Mouse (Mus musculus) heart, postnatal 25 days (tissue): ENCODE measurements around the gene Snx29. TPM values are rescaled to one million over a fixed set of nuclear protein-coding genes. Genes with fewer than 3 reads are reported as not detected.
"Not testable (repeated sequence)": the region's sequence is repeated elsewhere in the genome, so short reads cannot be mapped to it uniquely, and the experiment has no call there.

Source experiments
- DNase-seq: peaks from one replicate; pipeline ENCODE4 v3.0.0; 2022; ENCODE audit warnings: low spot score
- intact Hi-C: fragments of 180-260 bp; cut with DNase I; formaldehyde crosslinking; loops from one replicate; pipeline ENCODE4 v1.15.1; 2025
- total RNA-seq, 2 experiments: library from RNA; stranded (reverse); gene quantifications; 2 replicates each; pipeline ENCODE4 v1.2.3; 2021

The Snx29 gene
- 10 to 100 TPM in 1 of 2 experiments, 1 to 10 TPM in 1; 9.6 to 12.4 TPM for total RNA-seq

- DNase-seq, result peak; percentile 92
- intact Hi-C loops, result loop anchor here (2.0 to 10.0 kb wide), 4 partner anchors 68 to 188 kb away; partner anchors contain the start of genes Gspt1, Rsl1d1 and Txndc11
Observed at GRCm38 (mm10) chr16:11322409-11323323, at the start of gene Snx29. TSS of gene Snx29 (plus strand) at chr16:11322908.

- no peak for DNase-seq
- intact Hi-C loops, result no loop called here
Observed at GRCm38 (mm10) chr16:11276888-11277287, 45.8 kb upstream of the Snx29 start.

- intact Hi-C loops, result no loop called here
- no peak for DNase-seq
Observed at GRCm38 (mm10) chr16:11278778-11279177, 43.9 kb upstream of the Snx29 start.

- intact Hi-C loops, result no loop called here
- DNase-seq, result no peak
Observed at GRCm38 (mm10) chr16:11282655-11283232, 40.0 kb upstream of the Snx29 start.

GRCm38 (mm10) chr16:11284881-11285280 is 37.8 kb upstream of the Snx29 start:
- DNase-seq, result no peak
- intact Hi-C loops, result no loop called here

- intact Hi-C loops, result no loop called here
- DNase-seq, result no peak
Observed at GRCm38 (mm10) chr16:11285949-11286348, 36.8 kb upstream of the Snx29 start.

- DNase-seq, intact Hi-C loops: not testable (repeated sequence)
Observed at GRCm38 (mm10) chr16:11288873-11289272, 33.8 kb upstream of the Snx29 start.

GRCm38 (mm10) chr16:11295583-11295982 is 27.1 kb upstream of the Snx29 start:
- intact Hi-C loops, DNase-seq: not testable (repeated sequence)

GRCm38 (mm10) chr16:11297700-11298099 is 25.0 kb upstream of the Snx29 start:
- DNase-seq, intact Hi-C loops: not testable (repeated sequence)

GRCm38 (mm10) chr16:11303741-11304140 is 19.0 kb upstream of the Snx29 start:
- DNase-seq, result no peak
- intact Hi-C loops, result loop anchor here (5.0 kb wide), 1 partner anchor 114 kb away; no protein-coding TSS in a partner anchor

GRCm38 (mm10) chr16:11305531-11305930 is 17.2 kb upstream of the Snx29 start:
- intact Hi-C loops, result no loop called here
- DNase-seq, result no peak

GRCm38 (mm10) chr16:11313512-11313911 is 9.2 kb upstream of the Snx29 start, which contains the start of gene Tnfrsf17:
TSS of gene Tnfrsf17 (plus strand) at chr16:11313812.
- intact Hi-C loops, result no loop called here
- no peak for DNase-seq

GRCm38 (mm10) chr16:11315786-11316320 is 6.9 kb upstream of the Snx29 start:
- intact Hi-C loops, result no loop called here
- no peak for DNase-seq

- intact Hi-C loops, result no loop called here
- no peak for DNase-seq
Observed at GRCm38 (mm10) chr16:11316748-11317147, 6.0 kb upstream of the Snx29 start.

- no peak for DNase-seq
- intact Hi-C loops, result no loop called here
Observed at GRCm38 (mm10) chr16:11317324-11317723, 5.4 kb upstream of the Snx29 start.

- DNase-seq, result no peak
Observed at GRCm38 (mm10) chr16:11323324-11324051, 780 bp downstream of the Snx29 start.

GRCm38 (mm10) chr16:11330081-11330800 is 7.5 kb downstream of the Snx29 start:
- DNase-seq, result no peak
- intact Hi-C loops, result no loop called here

More at GRCm38 (mm10) chr16:11323324-11324051, 780 bp downstream of the Snx29 start:
- intact Hi-C loops, result loop anchor here (2.0 to 10.0 kb wide), 4 partner anchors 69 to 189 kb away; partner anchors contain the start of genes Gspt1, Rsl1d1 and Txndc11

- intact Hi-C loops, result no loop called here
- no peak for DNase-seq
Observed at GRCm38 (mm10) chr16:11331030-11331429, 8.3 kb downstream of the Snx29 start.

GRCm38 (mm10) chr16:11343292-11343815 is 20.6 kb downstream of the Snx29 start:
- intact Hi-C loops, result no loop called here
- DNase-seq, result peak; percentile 13
